ENCODE assay signal across 7 mouse cellular contexts in genomic region chr4:109979461-109980320, GRCm38 (mm10). TPM values are rescaled to one million over a fixed set of nuclear protein-coding genes. Genes with fewer than 3 reads are reported as not detected.
A peak's percentile ranks its signal among the peaks of the same experiment; 100 is the strongest.
DNase-seq lines count a peak whose midpoint lies in the region; ATAC-seq and TF ChIP-seq lines count a peak whose summit lies in the region.

No protein-coding gene starts in this region.

- TF ChIP-seq EP300 in liver, postnatal 0 days (IDR thresholded peaks at IDR 0.05; ENCODE audit: low read depth) = no peak

- H3K4me2 ChIP-seq in liver, embryonic 11.5 days = peak overlapping the region; percentile 34
- H3K4me2 ChIP-seq in liver, postnatal 0 days (ENCODE audit: low read depth, low read length) = no peak overlapping the region
- peak overlapping the region; percentile 26 for H3K4me2 ChIP-seq in embryonic facial prominence, embryonic 15.5 days (replicated peaks)
- H3K4me2 ChIP-seq in intestine, embryonic 15.5 days (replicated peaks) = peak overlapping the region; percentile 48

- peak overlapping the region; percentile 10; the same call in 1 of the 2 replicates for H3K4me3 ChIP-seq in liver, embryonic 11.5 days (ENCODE audit: low read depth, low read length)
- H3K4me3 ChIP-seq in liver, postnatal 0 days (ENCODE audit: low read depth, low read length) = no peak overlapping the region
- peak overlapping the region; percentile 46 for H3K4me3 ChIP-seq in embryonic facial prominence, embryonic 15.5 days (replicated peaks)
- H3K4me3 ChIP-seq in intestine, embryonic 15.5 days (replicated peaks) = peak overlapping the region; percentile 7; the same call in 1 of the 2 replicates

- no peak for ATAC-seq in liver, embryonic 11.5 days (replicated peaks; ENCODE audit: low FRiP score)
- ATAC-seq in liver, postnatal 0 days = no peak
- no peak for ATAC-seq in embryonic facial prominence, embryonic 15.5 days (ENCODE audit: insufficient number of reproducible peaks, low FRiP score, low TSS enrichment, low read depth)
- ATAC-seq in intestine, embryonic 15.5 days = no peak

- no peaks in the 10 kb centered on the region for H3K36me3 ChIP-seq in liver, embryonic 11.5 days (ENCODE audit: control insufficient read depth, insufficient read depth, low read length)
- no peaks in the 10 kb centered on the region for H3K36me3 ChIP-seq in liver, postnatal 0 days (replicated peaks; ENCODE audit: insufficient read depth, low read length)
- H3K36me3 ChIP-seq in embryonic facial prominence, embryonic 15.5 days = no peaks in the 10 kb centered on the region
- no peaks in the 10 kb centered on the region for H3K36me3 ChIP-seq in intestine, embryonic 15.5 days

- no peaks in the 10 kb centered on the region for H3K9me3 ChIP-seq in liver, embryonic 11.5 days (ENCODE audit: control insufficient read depth, low read length)
- no peaks in the 10 kb centered on the region for H3K9me3 ChIP-seq in liver, postnatal 0 days (ENCODE audit: low read length)
- H3K9me3 ChIP-seq in embryonic facial prominence, embryonic 15.5 days (replicated peaks) = 0 out of 2 replicates have a peak, but pooled peaks cover 3% of the 10 kb centered on the region
- no peaks in the 10 kb centered on the region for H3K9me3 ChIP-seq in intestine, embryonic 15.5 days

- no peak overlapping the region for H3K27ac ChIP-seq in liver, embryonic 11.5 days (ENCODE audit: low read depth, low read length)
- H3K27ac ChIP-seq in liver, postnatal 0 days (ENCODE audit: low read depth) = no peak overlapping the region
- no peak overlapping the region for H3K27ac ChIP-seq in embryonic facial prominence, embryonic 15.5 days (replicated peaks)
- H3K27ac ChIP-seq in intestine, embryonic 15.5 days = no peak overlapping the region

- peaks cover 100% of the 10 kb centered on the region for H3K27me3 ChIP-seq in liver, embryonic 11.5 days (replicated peaks; ENCODE audit: control insufficient read depth, insufficient read depth, low read length)
- H3K27me3 ChIP-seq in liver, postnatal 0 days (ENCODE audit: insufficient read depth, low read length) = peaks cover 100% of the 10 kb centered on the region
- peaks cover 98% of the 10 kb centered on the region for H3K27me3 ChIP-seq in embryonic facial prominence, embryonic 15.5 days
- peaks cover 98% of the 10 kb centered on the region for H3K27me3 ChIP-seq in intestine, embryonic 15.5 days (replicated peaks)

- intact Hi-C loops in gastrocnemius, postnatal 36 days (cut with DNase I) = no loop called here

- TF ChIP-seq CTCF in liver, postnatal 0 days (IDR thresholded peaks at IDR 0.05; ENCODE audit: low read depth) = no peak

- DNase-seq in liver, embryonic 11.5 days (ENCODE audit: low spot score) = peak; percentile 41
- no peak for DNase-seq in liver, postnatal 0 days
- peak; percentile 55 for DNase-seq in retina, embryonic 14.5 days (ENCODE audit: low spot score)
- no peak for DNase-seq in Muller cell, postnatal 12 days (ENCODE audit: inconsistent ontology term)
- DNase-seq in gastrocnemius, postnatal 36 days = no peak

- H3K4me1 ChIP-seq in liver, embryonic 11.5 days (replicated peaks; ENCODE audit: control insufficient read depth, insufficient read depth, low read length) = peaks cover 10% of the 10 kb centered on the region
- peaks cover 14% of the 10 kb centered on the region for H3K4me1 ChIP-seq in liver, postnatal 0 days (ENCODE audit: insufficient read depth)
- peaks cover 55% of the 10 kb centered on the region for H3K4me1 ChIP-seq in embryonic facial prominence, embryonic 15.5 days
- H3K4me1 ChIP-seq in intestine, embryonic 15.5 days (replicated peaks) = peaks cover 38% of the 10 kb centered on the region

- no peak overlapping the region for H3K9ac ChIP-seq in liver, embryonic 11.5 days (ENCODE audit: low read depth, low read length)
- H3K9ac ChIP-seq in liver, postnatal 0 days (replicated peaks) = no peak overlapping the region
- H3K9ac ChIP-seq in embryonic facial prominence, embryonic 15.5 days = no peak overlapping the region
- no peak overlapping the region for H3K9ac ChIP-seq in intestine, embryonic 15.5 days

- WGBS in liver, embryonic 11.5 days = 2% methylated on average over 66 of the region's 66 CpGs
- whole genome bisulfite sequencing in liver, postnatal 0 days (ENCODE audit: insufficient replicate concordance) = 1% methylated on average over 65 of the region's 66 CpGs
- WGBS in embryonic facial prominence, embryonic 15.5 days = 2% methylated on average over 66 of the region's 66 CpGs
- under 1% methylated on average over 66 of the region's 66 CpGs for WGBS in intestine, embryonic 15.5 days

RNA-seq across cellular contexts. Expression of gene Dmrta2, which starts 1.8 kb away (rescaled TPM):
- 0.07 TPM in 1 of 2 replicates, not detected in the other for polyA plus RNA-seq in liver, embryonic 11.5 days (2014; fragmentation: Nextera tagmentation; extraction: Ambion mirVana)
- not detected in 2 replicates for polyA plus RNA-seq in liver, postnatal 0 days (2015; fragmentation: Nextera tagmentation; extraction: Ambion mirVana)
- 0.50 and 0.89 TPM in 2 replicates for polyA plus RNA-seq in embryonic facial prominence, embryonic 15.5 days (2015; fragmentation: Nextera tagmentation; extraction: Ambion mirVana)
- 0.05 TPM in 2 replicates for polyA plus RNA-seq in intestine, embryonic 15.5 days (2015; fragmentation: Nextera tagmentation; extraction: Ambion mirVana)
- total RNA-seq in gastrocnemius, postnatal 36 days (2021) = not detected

Comparison
In these comparisons a context has a peak if more than half of its experiments do, and no peak if none do; other contexts are left out.
1. DNase-seq: peak in liver, embryonic 11.5 days (single experiment) and retina, embryonic 14.5 days (single experiment); none in liver, postnatal 0 days (single experiment), Muller cell, postnatal 12 days (single experiment) and gastrocnemius, postnatal 36 days (0 of 2).